8 mouse cellular contexts compared by ENCODE assay signal in the genomic region with DNA sequence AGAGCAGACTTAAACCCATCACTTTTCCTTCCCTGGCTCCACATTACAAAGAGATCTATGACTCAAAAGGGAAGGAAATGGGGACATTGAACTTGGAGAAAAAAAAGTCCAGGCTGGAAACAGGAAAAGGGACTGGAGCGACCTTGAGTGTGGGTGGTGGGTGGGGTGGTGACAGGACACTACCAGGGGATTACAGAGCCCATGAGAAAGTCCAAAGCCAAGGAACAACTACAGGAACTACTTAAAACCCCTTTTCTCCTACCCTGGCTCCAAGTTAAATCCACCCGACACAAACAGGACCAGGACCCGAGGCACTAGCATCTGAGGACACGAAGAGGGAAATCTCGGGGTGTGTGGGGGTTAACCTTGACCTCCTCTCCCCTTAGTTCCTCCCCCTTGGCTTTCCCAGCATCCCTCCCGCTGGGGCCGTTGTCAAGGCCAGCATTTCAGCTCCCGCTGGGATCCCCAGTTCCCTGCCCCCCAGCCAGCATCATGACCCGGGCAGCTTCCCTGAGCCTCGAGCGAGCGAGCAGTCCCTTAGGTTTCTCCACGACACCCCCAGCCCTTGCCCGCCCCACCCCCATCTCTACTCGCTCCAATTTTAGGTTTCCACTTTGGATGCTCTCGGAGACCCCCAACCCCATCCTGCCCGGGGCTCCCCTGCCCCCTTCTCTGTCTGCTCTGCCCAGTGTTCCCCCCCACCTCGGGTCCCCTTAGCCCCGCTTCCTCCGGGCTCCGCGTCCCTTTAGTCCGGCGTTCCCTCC. TPM values are rescaled to one million over a fixed set of nuclear protein-coding genes. Genes with fewer than 3 reads are reported as not detected.
DNase-seq lines count a peak whose midpoint lies in the region; ATAC-seq and TF ChIP-seq lines count a peak whose summit lies in the region.

No protein-coding gene starts in this region.

- DNase-seq in thymus, postnatal 25 days: peak; percentile 27
- no peak for DNase-seq in thymus, postnatal 14 days
- DNase-seq in cerebellum, postnatal 10 days: peak; percentile 70 to 72
- DNase-seq in gastrocnemius, postnatal 4 days (ENCODE audit: low spot score in 2 of 2): peak; percentile 45 to 50
- DNase-seq in urinary bladder, postnatal 4 days (ENCODE audit: low spot score in 2 of 2): peak; percentile 67 to 69

- H3K27ac ChIP-seq in intestine, postnatal 0 days (ENCODE audit: low read depth, low read length): peak overlapping the region; percentile 99
- peak overlapping the region; percentile 82 for H3K27ac ChIP-seq in liver, embryonic 15.5 days (replicated peaks)
- H3K27ac ChIP-seq in neural tube, embryonic 13.5 days (replicated peaks): peak overlapping the region; percentile 96

- H3K4me2 ChIP-seq in intestine, postnatal 0 days (replicated peaks; ENCODE audit: low read depth): peak overlapping the region; percentile 75
- peak overlapping the region; percentile 94 for H3K4me2 ChIP-seq in liver, embryonic 15.5 days
- peak overlapping the region; percentile 89 for H3K4me2 ChIP-seq in neural tube, embryonic 13.5 days

- no peaks in the 10 kb centered on the region for H3K9me3 ChIP-seq in intestine, postnatal 0 days (ENCODE audit: control insufficient read depth)
- H3K9me3 ChIP-seq in liver, embryonic 15.5 days (replicated peaks): no peaks in the 10 kb centered on the region
- no peaks in the 10 kb centered on the region for H3K9me3 ChIP-seq in neural tube, embryonic 13.5 days

- H3K9ac ChIP-seq in intestine, postnatal 0 days (ENCODE audit: low read depth, low read length): peak overlapping the region; percentile 92
- peak overlapping the region; percentile 83; the same call in 1 of the 2 replicates for H3K9ac ChIP-seq in liver, embryonic 15.5 days
- peak overlapping the region; percentile 99 for H3K9ac ChIP-seq in neural tube, embryonic 13.5 days

- H3K27me3 ChIP-seq in intestine, postnatal 0 days (replicated peaks; ENCODE audit: control insufficient read depth, insufficient read depth, low read length): no peaks in the 10 kb centered on the region
- H3K27me3 ChIP-seq in liver, embryonic 15.5 days: peaks cover 53% of the 10 kb centered on the region
- 0 out of 2 replicates have a peak, but pooled peaks cover 2% of the 10 kb centered on the region for H3K27me3 ChIP-seq in neural tube, embryonic 13.5 days

- 1% methylated on average over 18 of the region's 24 CpGs for WGBS in intestine, postnatal 0 days
- 4% methylated on average over 19 of the region's 24 CpGs for WGBS in liver, embryonic 15.5 days (ENCODE audit: insufficient replicate concordance)
- under 1% methylated on average over 24 of the region's 24 CpGs for WGBS in neural tube, embryonic 13.5 days

- H3K4me3 ChIP-seq in intestine, postnatal 0 days (ENCODE audit: low read depth, low read length): peak overlapping the region; percentile 93
- H3K4me3 ChIP-seq in liver, embryonic 15.5 days (replicated peaks): peak overlapping the region; percentile 83
- H3K4me3 ChIP-seq in neural tube, embryonic 13.5 days: peak overlapping the region; percentile 99

- no peak for ATAC-seq in intestine, postnatal 0 days
- 0 out of 2 replicates have a peak, but pooled peaks have one; percentile 5 for ATAC-seq in liver, embryonic 15.5 days (ENCODE audit: insufficient read depth)
- ATAC-seq in neural tube, embryonic 13.5 days (ENCODE audit: low read depth): peak; percentile 60

- no peak for TF ChIP-seq CTCF in intestine, postnatal 0 days (IDR thresholded peaks at IDR 0.05; ENCODE audit: low read depth)

- H3K4me1 ChIP-seq in intestine, postnatal 0 days (replicated peaks; ENCODE audit: control insufficient read depth, insufficient read depth, low read length): no peaks in the 10 kb centered on the region; the same call in 1 of the 2 replicates
- H3K4me1 ChIP-seq in liver, embryonic 15.5 days (replicated peaks): peaks cover 47% of the 10 kb centered on the region
- peaks cover 51% of the 10 kb centered on the region for H3K4me1 ChIP-seq in neural tube, embryonic 13.5 days (replicated peaks)

- peaks cover 15% of the 10 kb centered on the region; the same call in 1 of the 2 replicates for H3K36me3 ChIP-seq in intestine, postnatal 0 days (ENCODE audit: control insufficient read depth, insufficient read depth)
- H3K36me3 ChIP-seq in liver, embryonic 15.5 days (replicated peaks): no peaks in the 10 kb centered on the region
- no peaks in the 10 kb centered on the region for H3K36me3 ChIP-seq in neural tube, embryonic 13.5 days

RNA-seq across cellular contexts. Expression of a gene that starts 0.6 kb away (rescaled TPM):
- total RNA-seq in gastrocnemius, postnatal 4 days (2021): 100 to 1,000 TPM in 1 of 2 experiments, 10 to 100 TPM in 1; 95.9 to 107 TPM
- 125 and 130 TPM in 2 replicates for polyA plus RNA-seq in intestine, postnatal 0 days (2015; fragmentation: Nextera tagmentation; extraction: Ambion mirVana)
- 26.4 and 30.0 TPM in 2 replicates for polyA plus RNA-seq in liver, embryonic 15.5 days (2015; fragmentation: Nextera tagmentation; extraction: Ambion mirVana)
- polyA plus RNA-seq in neural tube, embryonic 13.5 days (2015; fragmentation: Nextera tagmentation; extraction: Ambion mirVana): 194 and 209 TPM in 2 replicates

RNA-seq across cellular contexts. Expression of a gene that starts 32.3 kb away (rescaled TPM):
- 10 to 100 TPM; 16.7 to 19.9 TPM for total RNA-seq in gastrocnemius, postnatal 4 days (2021)
- 29.1 and 29.9 TPM in 2 replicates for polyA plus RNA-seq in intestine, postnatal 0 days (2015; fragmentation: Nextera tagmentation; extraction: Ambion mirVana)
- 52.5 and 56.7 TPM in 2 replicates for polyA plus RNA-seq in liver, embryonic 15.5 days (2015; fragmentation: Nextera tagmentation; extraction: Ambion mirVana)
- polyA plus RNA-seq in neural tube, embryonic 13.5 days (2015; fragmentation: Nextera tagmentation; extraction: Ambion mirVana): 30.2 and 35.8 TPM in 2 replicates

RNA-seq across cellular contexts. Expression of a gene that starts 37.7 kb away (rescaled TPM):
- total RNA-seq in gastrocnemius, postnatal 4 days (2021): 10 to 100 TPM in 1 of 2 experiments, 1 to 10 TPM in 1; 9.7 to 11.7 TPM
- polyA plus RNA-seq in intestine, postnatal 0 days (2015; fragmentation: Nextera tagmentation; extraction: Ambion mirVana): 13.9 and 14.9 TPM in 2 replicates
- 1.4 TPM in 2 replicates for polyA plus RNA-seq in liver, embryonic 15.5 days (2015; fragmentation: Nextera tagmentation; extraction: Ambion mirVana)
- polyA plus RNA-seq in neural tube, embryonic 13.5 days (2015; fragmentation: Nextera tagmentation; extraction: Ambion mirVana): 2.2 and 2.6 TPM in 2 replicates

RNA-seq across cellular contexts. Expression of a gene that starts 57.3 kb away (rescaled TPM):
- under 1 TPM; 0.22 to 0.23 TPM for total RNA-seq in gastrocnemius, postnatal 4 days (2021)
- 0.12 and 0.24 TPM in 2 replicates for polyA plus RNA-seq in intestine, postnatal 0 days (2015; fragmentation: Nextera tagmentation; extraction: Ambion mirVana)
- 0.10 and 0.16 TPM in 2 replicates for polyA plus RNA-seq in liver, embryonic 15.5 days (2015; fragmentation: Nextera tagmentation; extraction: Ambion mirVana)
- polyA plus RNA-seq in neural tube, embryonic 13.5 days (2015; fragmentation: Nextera tagmentation; extraction: Ambion mirVana): 6.1 and 6.4 TPM in 2 replicates
